Mouse (Mus musculus) cerebellum, adult 2 months (tissue): ENCODE measurements around the gene Slc10a7. TPM values are rescaled to one million over a fixed set of nuclear protein-coding genes. Genes with fewer than 3 reads are reported as not detected.
"Not testable (repeated sequence)": the region's sequence is repeated elsewhere in the genome, so short reads cannot be mapped to it uniquely, and the experiment has no call there.

Source experiments
- DNase-seq, 2 experiments: peaks; one replicate each; pipeline ENCODE4 v3.0.0; 2021
- H3K27ac ChIP-seq: fragments of 200-500 bp; 2 replicates; pipeline ENCODE4 v1.5.1; 2012; ENCODE audit warnings: low read length, control low read depth, inconsistent platforms; ENCODE audit not compliant: insufficient read depth
- H3K27me3 ChIP-seq: fragments of 200-500 bp; 2 replicates; pipeline ENCODE4 v1.6.1; 2012; ENCODE audit warnings: inconsistent platforms, mild to moderate bottlenecking, low read length, moderate library complexity; ENCODE audit not compliant: control insufficient read depth, insufficient read depth
- H3K4me1 ChIP-seq: fragments of 200-500 bp; 2 replicates; pipeline ENCODE4 v1.6.1; 2011; ENCODE audit warnings: low read length; ENCODE audit not compliant: control insufficient read depth, insufficient read depth
- H3K4me3 ChIP-seq: fragments of 200-500 bp; replicated peaks from 2 replicates; pipeline ENCODE3; 2011; ENCODE audit warnings: mild to moderate bottlenecking, low read depth, low read length, control low read depth; ENCODE audit not compliant: insufficient read depth
- CTCF ChIP-seq: fragments of 200-500 bp; IDR thresholded peaks from 2 replicates; pipeline ENCODE4 v1.5.1; 2011; ENCODE audit warnings: low read depth, mild to moderate bottlenecking, control low read depth, low read length, moderate library complexity, borderline replicate concordance; ENCODE audit not compliant: insufficient read depth
- POLR2A ChIP-seq: fragments of 200-500 bp; IDR thresholded peaks from 2 replicates; pipeline ENCODE4 v1.6.1; 2011; ENCODE audit warnings: low read length, control low read depth, borderline replicate concordance; ENCODE audit not compliant: insufficient read depth
- WGBS: fragments of 180-500 bp; shearing (Covaris S2); methylation state at CpG from one replicate; pipeline ENCODE4 v1.1.7; 2018; 5-methylcytosine and 5-hydroxymethylcytosine counted together
- polyA plus RNA-seq: library from polyadenylated mRNA; depleted of rRNA; stranded (reverse); fragments of >200 nt; gene quantifications from 2 replicates; pipeline ENCODE4 v1.2.3, GENCODE M21; 2012; rRNA removed

Gene Slc10a7
- 6.7 and 7.1 TPM in 2 replicates for polyA plus RNA-seq

- H3K4me3 ChIP-seq, result peak within 1 kb of the TSS; percentile 63
- peak within 1 kb of the TSS; percentile 94 for H3K27ac ChIP-seq
- H3K4me1 ChIP-seq, result no peaks in the 10 kb centered on the region
- DNase-seq, result peak; percentile 86 to 90
- under 1% methylated on average over 51 of the region's 51 CpGs for WGBS
- TF ChIP-seq POLR2A, result 0 out of 2 replicates have a peak, but pooled peaks have one; percentile 21
- TF ChIP-seq CTCF, result no peak
- H3K27me3 ChIP-seq, result no peaks in the 10 kb centered on the region
Observed at GRCm38 (mm10) chr8:78509273-78510031, at the start of gene Slc10a7. Gene Slc10a7, plus strand, starts transcription at chr8:78509346.

GRCm38 (mm10) chr8:78463941-78464340 lies 45.2 kb upstream of the Slc10a7 start:
- Histone ChIP-seq H3K27ac (no peak overlapping the region), H3K4me1 (no peaks in the 10 kb centered on the region), H3K27me3 (no peaks in the 10 kb centered on the region), H3K4me3 (no peak overlapping the region)
- WGBS, result 91% methylated on average over 2 of the region's 2 CpGs
- DNase-seq, result no peak
- no peak for TF ChIP-seq CTCF

- Histone ChIP-seq H3K27ac (no peak overlapping the region), H3K27me3 (no peaks in the 10 kb centered on the region), H3K4me1 (no peaks in the 10 kb centered on the region), H3K4me3 (no peak overlapping the region)
- WGBS, result 89% methylated on average over 2 of the region's 2 CpGs
- no peak for DNase-seq
- TF ChIP-seq POLR2A, result no peak
- TF ChIP-seq CTCF, result no peak
Observed at GRCm38 (mm10) chr8:78467889-78468288, 41.3 kb upstream of the Slc10a7 start.

- no peak for DNase-seq
- Histone ChIP-seq H3K27me3 (no peaks in the 10 kb centered on the region), H3K4me3 (no peak overlapping the region), H3K27ac (no peak overlapping the region), H3K4me1 (no peaks in the 10 kb centered on the region)
- TF ChIP-seq CTCF (no peak), POLR2A (no peak)
- 57% methylated on average over 6 of the region's 6 CpGs for WGBS
Observed at GRCm38 (mm10) chr8:78477051-78477829, 31.9 kb upstream of the Slc10a7 start.

GRCm38 (mm10) chr8:78489733-78490132 lies 19.4 kb upstream of the Slc10a7 start:
- no peaks in the 10 kb centered on the region for H3K27me3 ChIP-seq
- 92% methylated on average over 3 of the region's 3 CpGs for WGBS
- no peak overlapping the region for H3K27ac ChIP-seq
- no peak for DNase-seq
- no peak for TF ChIP-seq POLR2A
- no peak for TF ChIP-seq CTCF
- no peak overlapping the region for H3K4me3 ChIP-seq
- no peaks in the 10 kb centered on the region for H3K4me1 ChIP-seq

GRCm38 (mm10) chr8:78493031-78493430 lies 16.1 kb upstream of the Slc10a7 start:
- TF ChIP-seq POLR2A, result no peak
- no peak for TF ChIP-seq CTCF
- no peak for DNase-seq
- H3K27ac ChIP-seq, result no peak overlapping the region
- no peaks in the 10 kb centered on the region for H3K27me3 ChIP-seq
- H3K4me1 ChIP-seq, result no peaks in the 10 kb centered on the region
- no peak overlapping the region for H3K4me3 ChIP-seq
- 33% methylated on average over 2 of the region's 2 CpGs for WGBS

GRCm38 (mm10) chr8:78496273-78496672 lies 12.9 kb upstream of the Slc10a7 start:
- H3K4me1 ChIP-seq, H3K4me3 ChIP-seq, H3K27ac ChIP-seq, H3K27me3 ChIP-seq, DNase-seq: not testable (repeated sequence)
- 92% methylated on average over 3 of the region's 3 CpGs for WGBS

GRCm38 (mm10) chr8:78502706-78503105 lies 6.4 kb upstream of the Slc10a7 start:
- TF ChIP-seq POLR2A (no peak), CTCF (no peak)
- Histone ChIP-seq H3K27me3 (no peaks in the 10 kb centered on the region), H3K4me1 (no peaks in the 10 kb centered on the region), H3K27ac (no peak overlapping the region), H3K4me3 (no peak overlapping the region)
- 81% methylated on average over 2 of the region's 2 CpGs for WGBS
- DNase-seq, result no peak
